Mouse (Mus musculus) G1E-ER4 (cell line): ENCODE measurements around the gene Lrrn2. TPM values are rescaled to one million over a fixed set of nuclear protein-coding genes. Genes with fewer than 3 reads are reported as not detected.

Source experiments
- GATA1 ChIP-seq: IDR thresholded peaks from one replicate; pipeline ENCODE4 v1.8.0; 2012; ENCODE audit warnings: low read length, inconsistent platforms
- polyA plus RNA-seq: library from polyadenylated mRNA; stranded (reverse); fragments of >175 nt; gene quantifications from 2 replicates; pipeline ENCODE4 v1.2.3, GENCODE M21; 2012

The Lrrn2 gene
- polyA plus RNA-seq, 1 experiment = not detected

- no peak for TF ChIP-seq GATA1
Measured at GRCm38 (mm10) chr1:132909951-132910350, 29.9 kb downstream of the Lrrn2 start.

- TF ChIP-seq GATA1 = no peak
Measured at GRCm38 (mm10) chr1:132910414-132911041, 30.5 kb downstream of the Lrrn2 start.

GRCm38 (mm10) chr1:132915849-132916493 lies 35.9 kb downstream of the Lrrn2 start:
- TF ChIP-seq GATA1 = no peak

DNA sequence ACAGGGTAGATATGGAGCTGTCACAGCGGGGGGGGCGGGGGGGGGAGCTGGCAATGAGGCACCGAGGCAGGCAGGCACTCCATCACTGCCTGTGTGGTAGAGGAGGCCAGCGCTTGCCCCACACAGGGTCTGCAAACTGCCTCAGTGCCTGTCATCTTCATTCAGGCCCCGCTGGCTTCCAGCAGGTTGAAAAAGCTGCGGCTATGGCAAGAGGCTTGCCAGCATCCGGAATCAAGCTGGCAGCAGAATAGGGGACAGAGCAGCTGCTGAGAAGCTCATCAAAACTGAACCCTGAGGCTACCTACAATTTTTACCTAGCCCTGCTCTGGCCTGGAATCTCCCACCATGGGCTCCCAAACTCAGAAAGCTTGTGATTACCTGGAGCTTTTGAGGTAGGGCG lies 37.5 kb downstream of the Lrrn2 start:
- TF ChIP-seq GATA1 = no peak

DNA sequence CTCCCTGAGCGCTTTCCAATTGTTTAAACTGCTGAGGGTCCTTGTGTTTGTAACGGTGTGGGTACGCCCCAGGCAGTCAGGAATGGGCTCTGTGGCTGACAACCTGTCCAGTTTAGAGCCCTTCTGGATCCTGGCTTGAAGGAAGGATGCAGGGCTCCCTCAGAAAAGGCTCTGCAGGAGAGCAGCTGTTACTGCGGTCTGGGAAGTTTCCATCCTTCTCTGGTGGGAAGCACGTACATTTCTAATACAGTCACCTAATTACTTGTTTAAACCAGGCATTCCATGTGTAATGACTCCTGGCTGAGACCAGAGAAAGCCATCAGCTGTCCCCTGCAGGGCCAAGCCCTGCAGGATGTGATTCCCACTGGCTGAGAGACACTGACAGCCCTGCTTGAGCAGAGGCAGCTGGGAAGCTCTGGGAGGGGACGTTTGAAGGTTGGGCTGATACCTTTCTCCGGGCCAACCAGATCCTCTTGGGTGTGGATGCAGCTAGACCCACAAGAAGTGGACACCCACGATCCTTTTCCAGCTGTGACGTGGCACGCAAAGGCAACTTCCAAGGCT lies 38.1 kb downstream of the Lrrn2 start:
- TF ChIP-seq GATA1 = no peak

DNA sequence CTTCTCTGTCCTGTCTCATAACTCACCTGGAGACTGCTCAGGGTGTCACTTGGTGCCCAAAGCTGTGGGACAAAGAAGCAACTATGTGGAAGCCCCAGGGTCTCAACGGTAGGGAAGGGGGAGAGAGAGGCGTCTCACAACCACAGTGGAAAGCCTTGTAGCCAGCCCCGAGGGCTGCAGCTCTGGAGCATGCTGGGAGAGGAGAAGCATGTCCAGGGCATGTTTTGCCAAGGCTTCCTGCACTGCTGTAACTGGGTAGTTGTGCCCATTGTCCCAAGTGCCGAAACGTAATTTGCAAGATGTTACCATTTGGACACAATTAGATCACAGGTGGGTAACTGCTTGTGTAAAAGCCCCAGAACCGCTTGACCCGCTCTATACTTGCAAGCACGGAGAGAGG lies 39.2 kb downstream of the Lrrn2 start:
- no peak for TF ChIP-seq GATA1

DNA sequence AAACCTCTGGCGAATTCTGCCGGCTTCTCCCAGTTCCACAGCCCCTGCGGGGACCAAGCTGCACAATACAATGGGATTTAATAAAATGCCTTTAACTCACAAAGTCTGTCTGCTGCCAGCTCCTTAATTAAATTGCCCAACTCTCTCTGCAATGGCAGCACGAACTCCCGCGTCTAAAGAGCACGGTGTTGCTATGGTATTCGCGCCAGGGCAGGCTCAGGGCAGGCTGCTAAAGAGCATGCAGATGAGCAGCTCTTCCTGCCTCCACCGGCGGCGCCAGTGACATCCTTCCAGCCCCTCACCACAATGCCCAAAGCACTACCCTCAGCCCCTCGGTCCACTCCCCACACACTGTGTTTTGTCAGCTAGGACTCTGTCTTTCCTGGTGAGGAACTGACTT lies 41.0 kb downstream of the Lrrn2 start:
- no peak for TF ChIP-seq GATA1

- no peak for TF ChIP-seq GATA1
Measured at GRCm38 (mm10) chr1:132922257-132922656, 42.2 kb downstream of the Lrrn2 start.

GRCm38 (mm10) chr1:132925270-132925669 lies 45.2 kb downstream of the Lrrn2 start:
- TF ChIP-seq GATA1 = no peak

DNA sequence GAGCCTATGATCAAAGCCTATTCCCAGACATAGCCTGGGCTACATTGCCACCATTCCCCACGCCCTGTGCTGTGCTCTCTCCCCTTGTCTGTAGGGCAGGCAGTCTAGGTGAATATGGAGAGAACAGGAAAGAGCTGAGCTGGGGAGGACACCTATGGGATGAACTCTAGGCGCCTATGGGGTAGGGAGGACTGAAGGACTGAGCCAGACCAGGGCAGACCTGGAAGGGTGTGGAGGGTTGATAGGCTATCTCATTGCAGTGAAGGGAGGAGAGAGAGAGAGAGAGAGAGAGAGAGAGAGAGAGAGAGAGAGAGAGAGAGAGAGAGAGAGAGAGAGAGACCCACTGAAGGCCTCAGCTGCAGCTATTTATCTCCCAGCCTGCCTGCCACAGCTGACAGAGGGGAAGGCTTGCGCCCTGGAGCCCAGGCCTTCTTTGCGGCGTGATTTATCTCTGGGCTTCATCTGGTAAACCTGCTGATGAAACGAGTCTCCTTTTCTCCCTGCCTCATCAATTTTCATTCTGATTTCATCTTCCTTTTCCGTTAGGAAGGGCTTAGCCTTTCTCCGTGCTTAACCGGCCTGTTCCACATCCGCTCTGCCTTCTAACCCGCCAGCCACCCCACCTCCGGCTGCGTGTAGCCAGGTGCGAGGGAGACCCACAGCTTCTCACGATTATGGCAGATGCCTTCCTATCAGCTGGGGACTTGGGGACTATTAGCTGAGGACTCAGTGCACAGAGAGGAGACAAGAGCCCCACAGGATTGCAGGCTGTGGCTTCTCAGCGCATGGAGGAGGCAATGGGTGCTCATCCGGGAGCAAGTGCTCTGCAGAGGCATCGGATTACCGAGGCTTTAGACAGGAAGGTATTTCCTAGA lies 48.2 kb downstream of the Lrrn2 start:
- no peak for TF ChIP-seq GATA1

GRCm38 (mm10) chr1:132928907-132929250 lies 48.8 kb downstream of the Lrrn2 start:
- no peak for TF ChIP-seq GATA1

GRCm38 (mm10) chr1:132930291-132930690 lies 50.2 kb downstream of the Lrrn2 start:
- TF ChIP-seq GATA1 = no peak

- no peak for TF ChIP-seq GATA1
Measured at GRCm38 (mm10) chr1:132932421-132932820, 52.3 kb downstream of the Lrrn2 start.

DNA sequence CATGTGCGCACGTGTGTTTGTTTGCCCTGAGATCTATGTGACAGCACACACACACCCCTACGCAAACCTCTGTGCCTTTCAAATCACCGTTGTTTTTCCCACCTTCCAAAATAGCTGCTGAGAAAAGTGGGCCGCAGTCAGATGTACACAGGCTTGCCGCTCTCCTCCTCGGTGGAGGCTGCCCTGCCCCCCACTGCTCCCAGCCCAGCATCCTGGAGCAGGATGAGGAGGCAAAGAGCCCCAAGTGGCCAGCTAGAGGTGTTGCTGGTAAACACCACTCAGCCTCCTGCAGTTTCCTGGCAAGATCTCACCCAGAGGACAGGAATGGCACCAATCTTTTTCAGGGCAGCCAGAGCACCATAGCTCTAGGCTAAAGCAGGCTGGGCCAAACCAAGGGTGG lies 54.8 kb downstream of the Lrrn2 start:
- TF ChIP-seq GATA1 = no peak

DNA sequence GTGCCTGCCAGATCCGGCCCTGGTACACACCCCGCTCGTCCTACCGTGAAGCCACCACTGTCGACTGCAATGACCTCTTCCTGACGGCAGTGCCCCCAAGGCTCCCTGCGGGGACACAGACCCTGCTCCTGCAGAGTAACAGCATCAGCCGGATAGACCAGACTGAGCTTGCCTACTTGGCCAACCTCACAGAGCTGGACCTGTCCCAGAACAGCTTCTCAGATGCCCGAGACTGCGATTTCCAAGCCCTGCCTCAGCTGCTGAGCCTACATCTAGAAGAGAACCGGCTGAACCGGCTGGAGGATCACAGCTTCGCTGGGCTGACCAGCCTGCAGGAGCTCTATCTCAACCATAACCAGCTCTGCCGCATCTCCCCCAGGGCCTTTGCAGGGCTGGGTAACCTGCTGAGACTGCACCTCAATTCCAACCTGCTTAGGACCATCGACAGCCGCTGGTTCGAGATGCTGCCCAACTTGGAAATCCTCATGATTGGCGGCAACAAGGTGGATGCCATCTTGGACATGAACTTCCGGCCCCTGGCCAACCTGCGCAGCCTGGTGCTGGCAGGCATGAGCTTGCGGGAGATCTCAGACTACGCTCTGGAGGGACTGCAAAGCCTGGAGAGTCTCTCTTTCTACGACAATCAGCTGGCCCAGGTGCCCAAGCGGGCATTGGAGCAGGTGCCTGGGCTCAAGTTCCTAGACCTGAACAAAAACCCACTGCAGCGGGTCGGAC lies 57.4 kb downstream of the Lrrn2 start:
- TF ChIP-seq GATA1 = no peak
